Mouse (Mus musculus) lung, postnatal 4 days (tissue): ENCODE results near the gene Kdm6b.

Source experiments
- DNase-seq, 2 experiments: peaks; one replicate each; pipeline ENCODE4 v3.0.0; 2021

The Kdm6b gene

DNA sequence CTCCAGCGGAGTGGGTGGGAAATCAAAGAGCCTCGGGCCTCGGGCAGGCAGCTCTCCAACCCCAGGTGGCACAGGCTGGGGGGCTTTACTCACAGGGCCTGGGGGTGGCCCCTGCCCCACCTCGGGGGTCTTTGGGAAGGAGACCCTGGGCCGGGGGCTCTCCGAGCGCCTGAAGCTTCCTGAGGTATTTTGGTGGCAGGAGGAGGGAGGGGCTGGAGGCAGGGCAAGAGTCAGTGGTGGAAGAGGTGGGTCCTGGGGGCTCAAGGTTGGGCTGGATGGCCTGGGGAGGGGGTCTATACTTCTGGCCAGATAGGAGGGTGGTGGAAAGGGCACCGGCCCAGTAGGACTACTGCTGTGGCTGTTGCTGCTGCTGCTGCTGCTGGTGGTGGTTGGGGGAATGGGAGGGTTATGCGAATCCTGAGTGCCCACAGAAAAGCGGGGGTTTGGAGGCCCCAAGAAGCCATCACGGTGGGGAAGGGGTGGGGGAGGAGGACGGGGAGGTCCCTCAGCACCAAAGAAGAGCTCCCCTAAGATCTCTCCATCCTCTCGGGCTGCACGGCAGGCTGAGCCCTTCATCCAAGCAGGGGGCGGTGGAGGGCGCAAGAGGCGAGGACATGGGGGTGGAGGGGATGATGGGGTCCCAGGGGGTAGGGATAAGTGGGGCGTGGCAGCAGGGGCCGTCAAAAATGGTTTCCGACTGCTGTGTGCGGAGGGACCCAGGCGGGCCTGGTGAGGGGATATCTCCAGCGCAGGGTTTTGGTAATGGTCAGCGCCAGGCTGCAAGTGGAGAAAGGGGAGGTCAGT lies 7.9 kb downstream of the Kdm6b start:
- DNase-seq: no peak

DNA sequence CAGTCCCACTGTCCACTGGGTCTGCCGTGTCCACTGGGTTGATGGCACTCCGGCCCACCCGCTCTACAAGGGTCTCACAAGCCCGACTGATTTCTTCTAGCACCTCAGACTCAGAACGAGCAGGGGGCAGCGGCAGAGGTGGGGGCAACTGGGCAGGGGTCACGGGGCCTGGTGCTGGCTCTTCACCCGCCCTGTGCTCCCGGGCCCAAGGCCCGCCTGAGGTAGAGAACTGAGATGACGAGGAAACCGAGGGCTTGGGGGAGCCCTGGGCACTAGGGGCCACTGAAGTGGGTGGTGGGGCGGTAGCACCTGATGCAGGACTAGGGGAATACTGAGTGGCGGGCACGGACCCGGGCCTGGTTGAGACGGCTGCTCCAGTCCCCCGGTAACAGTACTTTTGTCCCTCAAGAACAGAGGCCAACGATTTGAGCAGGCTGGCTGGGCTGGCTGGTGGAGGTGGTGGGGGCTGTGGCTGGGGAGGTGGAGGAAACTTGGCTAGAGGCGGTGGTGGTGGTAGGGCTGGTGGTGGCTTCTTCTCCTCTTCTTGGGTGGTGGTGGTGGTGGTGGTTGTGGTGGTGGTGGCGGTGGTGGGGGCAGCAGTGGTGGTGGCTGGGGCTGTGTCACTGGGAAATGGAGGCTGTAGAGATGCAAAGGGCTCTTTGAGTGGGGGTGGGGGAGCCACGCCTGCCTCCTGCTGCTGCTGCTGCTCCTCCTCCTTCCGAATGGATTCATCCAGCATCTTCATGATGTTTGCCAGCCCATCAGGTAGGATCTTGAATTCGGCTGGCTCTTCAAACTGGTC lies 8.7 kb downstream of the Kdm6b start:
- no peak for DNase-seq

- peak in 1 of 2 experiments; percentile 37 for DNase-seq
These were observed 9.5 kb downstream of the Kdm6b start for GRCm38 (mm10) chr11:69403691-69404594.

DNA sequence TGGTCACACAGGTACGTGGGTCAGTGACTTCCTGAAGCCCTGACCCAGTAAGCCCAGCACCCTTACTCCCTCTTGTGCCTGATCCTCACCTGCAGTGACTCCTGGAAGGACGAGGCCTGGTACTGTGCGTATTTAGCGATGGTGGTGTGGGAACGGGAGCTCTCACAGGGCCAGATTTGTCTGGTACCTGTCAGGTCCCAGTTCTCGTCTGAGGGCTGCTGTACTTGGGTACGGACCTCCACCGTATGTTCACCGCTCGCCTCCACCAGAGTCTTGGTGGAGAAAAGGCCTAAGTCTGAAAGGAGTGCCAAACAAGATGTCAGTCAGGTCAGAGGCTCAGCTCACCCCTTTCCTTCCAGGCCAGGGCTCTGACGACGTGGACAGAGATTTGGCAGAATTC lies 11.5 kb downstream of the Kdm6b start:
- peak in 1 of 2 experiments; percentile 22 for DNase-seq

- DNase-seq: peak; percentile 90 to 91
These were observed 12.3 kb downstream of the Kdm6b start for GRCm38 (mm10) chr11:69401210-69401637.

- peak in 1 of 2 experiments; percentile 31 for DNase-seq
These were observed 13.2 kb downstream of the Kdm6b start for GRCm38 (mm10) chr11:69400083-69400850.

DNA sequence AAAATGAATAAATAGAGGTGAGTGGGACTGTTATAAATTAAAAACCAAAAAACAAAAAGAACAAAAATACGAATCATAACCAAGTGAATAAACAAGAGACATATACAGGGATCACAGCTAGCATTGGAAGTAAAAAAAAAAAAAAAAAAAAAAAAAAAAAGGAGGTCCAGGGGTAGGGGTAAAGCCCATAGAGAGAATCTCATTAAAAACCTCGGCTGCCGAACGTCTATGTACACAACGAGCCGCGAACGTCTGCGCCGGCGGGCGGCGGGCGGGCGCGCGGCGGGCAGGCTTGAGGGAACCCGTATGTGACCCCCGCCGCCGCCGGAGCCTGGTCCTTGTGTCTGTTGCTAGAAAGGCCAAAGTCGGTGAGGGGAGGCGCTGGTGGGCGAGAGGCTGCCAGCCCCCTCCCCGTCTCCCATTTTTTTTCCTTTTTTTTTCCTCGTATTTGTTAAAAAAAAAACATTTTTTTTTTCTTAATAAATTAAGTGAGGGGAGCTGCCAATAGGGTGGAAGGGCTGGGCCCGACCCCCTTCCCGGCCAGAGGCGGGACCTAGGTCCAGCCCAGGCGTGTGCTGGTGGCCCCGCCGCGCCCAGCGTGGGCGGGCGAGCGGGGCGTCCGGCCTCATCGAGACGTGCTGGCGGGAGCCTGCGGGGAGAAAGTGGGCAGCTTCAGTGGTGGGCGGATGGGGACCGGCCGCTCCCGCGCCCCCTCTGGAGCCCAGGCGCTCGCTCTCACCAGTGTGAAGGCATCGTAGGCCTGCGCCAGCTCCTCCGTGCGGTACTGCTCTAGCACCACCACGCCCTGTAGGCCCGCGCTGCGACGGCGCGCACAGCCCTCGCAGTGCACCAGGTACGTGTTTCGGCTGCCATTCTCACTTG lies 14.0 kb downstream of the Kdm6b start:
- DNase-seq: peak; percentile 22 to 56

- DNase-seq: peak in 1 of 2 experiments; percentile 43
These were observed 14.8 kb downstream of the Kdm6b start for GRCm38 (mm10) chr11:69398486-69399200.

- peak; percentile 73 to 76 for DNase-seq
These were observed 15.4 kb downstream of the Kdm6b start, which contains the start of gene Tmem88 for GRCm38 (mm10) chr11:69398059-69398458. TSS of gene Tmem88 (minus strand) at chr11:69398234.

- peak; percentile 55 to 70 for DNase-seq
These were observed 15.9 kb downstream of the Kdm6b start for GRCm38 (mm10) chr11:69397581-69398057.

- DNase-seq: peak; percentile 73 to 82
These were observed 16.7 kb downstream of the Kdm6b start for GRCm38 (mm10) chr11:69396772-69397171.

- peak; percentile 96 to 97 for DNase-seq
These were observed 17.7 kb downstream of the Kdm6b start for GRCm38 (mm10) chr11:69395634-69396373.

DNA sequence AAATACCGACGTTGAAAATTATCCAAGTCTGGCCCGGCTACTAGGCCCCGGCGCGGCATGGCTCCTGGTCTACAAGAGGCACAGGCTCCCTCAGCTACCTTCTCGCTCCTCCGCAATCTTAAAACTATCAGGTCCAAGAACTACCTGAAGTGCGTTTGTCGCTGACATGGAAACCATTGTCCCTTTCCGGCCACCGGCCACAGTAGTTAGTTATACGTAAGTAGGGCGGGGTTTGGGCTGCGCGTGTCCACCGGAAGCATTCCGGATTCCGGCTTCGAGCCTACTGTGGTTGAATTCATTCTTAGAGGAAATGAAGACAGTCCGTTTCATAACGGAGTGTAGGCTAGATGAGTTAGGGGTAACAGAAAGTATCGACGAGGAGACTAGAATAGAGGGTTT lies 18.2 kb downstream of the Kdm6b start, which contains the start of the genes Naa38 and Cyb5d1:
TSS of gene Naa38 (plus strand) at position 253 of the 399 bp plus-strand sequence.
TSS of gene Cyb5d1 (minus strand) at position 397 of the 399 bp plus-strand sequence.
- DNase-seq: peak; percentile 91

- DNase-seq: peak in 1 of 2 experiments; percentile 23
These were observed 18.8 kb downstream of the Kdm6b start for GRCm38 (mm10) chr11:69394591-69395167.

DNA sequence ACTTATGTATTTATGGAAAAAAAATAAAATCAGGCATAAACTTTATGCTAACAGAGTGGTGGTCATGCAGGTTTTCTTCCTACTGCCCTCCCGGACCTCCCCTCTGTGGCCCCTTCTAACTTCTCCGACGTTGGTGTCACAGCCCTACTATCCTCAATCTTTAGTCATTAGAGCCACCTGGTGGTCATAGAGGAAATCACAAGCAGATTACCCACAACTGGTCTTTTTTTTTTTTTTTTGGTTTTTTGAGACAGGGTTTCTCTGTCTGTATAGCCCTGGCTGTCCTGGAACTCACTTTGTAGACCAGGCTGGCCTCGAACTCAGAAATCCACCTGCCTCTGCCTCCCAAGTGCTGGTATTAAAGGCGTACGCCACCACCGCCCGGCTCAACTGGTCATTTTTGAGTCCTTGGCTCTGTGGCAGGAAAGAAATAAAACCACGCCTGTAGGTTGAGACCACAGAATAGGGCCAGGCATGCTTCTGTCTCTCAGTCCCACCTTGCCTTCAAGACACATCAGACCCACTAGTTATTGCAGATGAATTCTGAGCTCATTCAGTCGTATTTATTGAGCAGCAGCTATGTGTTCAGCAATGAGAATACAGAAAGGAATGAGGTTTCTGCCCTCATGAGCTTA lies 23.0 kb downstream of the Kdm6b start:
- DNase-seq: peak in 1 of 2 experiments; percentile 75

DNA sequence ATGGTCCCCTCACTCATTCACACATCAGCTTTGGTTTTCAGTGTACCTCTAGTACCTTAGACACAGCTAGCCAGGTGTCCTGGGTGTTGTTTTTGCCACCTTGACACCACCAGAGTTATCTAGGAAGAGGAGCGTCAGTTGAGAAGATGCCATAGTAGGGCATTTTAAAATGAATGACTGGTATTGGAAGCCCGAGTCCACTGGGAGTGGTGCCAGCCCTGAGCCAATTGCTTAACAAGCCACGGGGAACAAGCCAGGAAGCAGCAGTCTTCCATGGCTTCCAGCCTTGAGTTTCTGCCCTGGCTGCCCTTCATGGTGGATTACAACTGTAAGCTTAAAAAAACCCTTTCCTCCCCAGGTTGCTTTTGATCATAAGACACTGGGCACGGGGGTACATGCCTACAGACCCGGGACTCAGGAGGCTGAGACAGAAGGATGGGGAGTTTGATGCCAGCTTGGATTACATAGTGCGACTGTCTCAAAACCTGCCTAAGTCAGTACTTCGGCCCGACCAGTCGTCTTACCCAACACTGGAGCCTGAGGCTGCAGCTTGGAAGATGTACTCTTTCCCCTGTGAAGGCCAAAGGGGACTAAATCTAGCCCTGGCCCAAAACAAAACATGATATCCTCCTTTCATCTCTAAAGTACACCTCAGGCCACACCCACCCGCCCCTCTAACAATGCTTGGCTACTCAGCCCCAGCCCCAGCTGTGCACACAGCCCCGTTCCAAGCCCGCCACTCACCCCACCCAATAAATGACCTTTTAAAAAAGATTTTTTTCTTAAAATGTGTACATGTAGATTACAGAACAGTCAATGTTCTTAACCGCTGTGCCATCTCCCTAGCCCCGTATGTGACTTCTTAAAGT lies 23.7 kb downstream of the Kdm6b start:
- peak; percentile 31 to 61 for DNase-seq

GRCm38 (mm10) chr11:69388680-69389079 lies 24.8 kb downstream of the Kdm6b start:
- DNase-seq: no peak
